Comparison of ENCODE assay signal across 14 mouse cellular contexts in the genomic region with DNA sequence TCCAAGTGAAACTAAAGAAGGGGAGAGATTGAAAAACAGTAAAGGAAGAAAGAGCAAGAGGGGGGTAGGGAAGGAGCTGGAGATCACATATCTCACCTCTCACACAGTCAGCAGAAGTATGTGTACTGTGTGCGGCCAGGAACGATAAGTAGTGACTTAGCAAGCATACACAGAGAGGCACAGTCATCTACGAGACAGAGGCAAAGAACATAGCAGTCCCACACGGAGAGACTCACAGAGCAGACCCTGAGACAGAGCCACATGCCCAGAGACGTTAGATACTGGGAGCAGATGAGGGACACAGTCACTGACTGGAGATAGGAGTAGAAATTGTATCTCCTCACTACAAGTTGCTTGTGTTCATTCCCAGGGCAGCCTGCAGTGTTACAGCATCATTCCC. TPM values are rescaled to one million over a fixed set of nuclear protein-coding genes. Genes with fewer than 3 reads are reported as not detected.
A peak's percentile ranks its signal among the peaks of the same experiment; 100 is the strongest.
DNase-seq lines count a peak whose midpoint lies in the region; ATAC-seq lines count a peak whose summit lies in the region.
"Had no signal": no experiment of that assay in that cellular context is flagged by ENCODE, and none has a peak within 500 bp of the region (broad histone marks: within the 10 kb centered on the region; RNA-seq: fewer than 3 reads in every experiment).

No protein-coding gene starts in this region.

- 0 out of 2 replicates have a peak overlapping the region, but pooled peaks have one; percentile 9 for H3K27ac ChIP-seq in heart, embryonic 12.5 days (ENCODE audit: poor library complexity, severe bottlenecking)
- peak overlapping the region; percentile 5; the same call in 1 of the 2 replicates for H3K27ac ChIP-seq in stomach, embryonic 15.5 days
- no peak overlapping the region for H3K27ac ChIP-seq in hindbrain, embryonic 11.5 days (ENCODE audit: low read depth, low read length)
- H3K27ac ChIP-seq: left cerebral cortex, adult 2 months; midbrain, embryonic 13.5 days had no signal

- no peak overlapping the region for H3K4me2 ChIP-seq in heart, embryonic 12.5 days
- no peak overlapping the region for H3K4me2 ChIP-seq in stomach, embryonic 15.5 days
- no peak overlapping the region for H3K4me2 ChIP-seq in hindbrain, embryonic 11.5 days (replicated peaks; ENCODE audit: low read depth, low read length)
- H3K4me2 ChIP-seq: midbrain, embryonic 13.5 days had no signal

- peak; percentile 89 for ATAC-seq in heart, embryonic 12.5 days (ENCODE audit: insufficient number of reproducible peaks, low FRiP score)
- ATAC-seq in megakaryocyte, adult 5-6 weeks (ENCODE audit: poor library complexity, severe bottlenecking): no peak
- peak; percentile 90 for ATAC-seq in stomach, embryonic 15.5 days (ENCODE audit: insufficient read depth, low FRiP score, low read depth)
- no peak for ATAC-seq in hindbrain, embryonic 11.5 days (ENCODE audit: low FRiP score)
- ATAC-seq: inflammation-experienced regulatory T-cells, adult 6 months; midbrain, embryonic 13.5 days had no signal

- no peak overlapping the region for H3K4me3 ChIP-seq in heart, embryonic 12.5 days
- H3K4me3 ChIP-seq in megakaryocyte, embryonic 14.5 days (replicated peaks): peak overlapping the region; percentile 91
- H3K4me3 ChIP-seq in stomach, embryonic 15.5 days (replicated peaks): no peak overlapping the region
- no peak overlapping the region for H3K4me3 ChIP-seq in hindbrain, embryonic 11.5 days (ENCODE audit: low read depth, low read length)
- H3K4me3 ChIP-seq: left cerebral cortex, adult 2 months; midbrain, embryonic 13.5 days had no signal

- peaks cover 37% of the 10 kb centered on the region for H3K4me1 ChIP-seq in heart, embryonic 12.5 days (replicated peaks)
- peaks cover 95% of the 10 kb centered on the region for H3K4me1 ChIP-seq in megakaryocyte, embryonic 14.5 days
- H3K4me1 ChIP-seq in stomach, embryonic 15.5 days: no peaks in the 10 kb centered on the region
- no peaks in the 10 kb centered on the region; the same call in none of the 2 replicates for H3K4me1 ChIP-seq in hindbrain, embryonic 11.5 days (replicated peaks; ENCODE audit: control insufficient read depth, insufficient read depth, low read length)

- no peaks in the 10 kb centered on the region for H3K27me3 ChIP-seq in heart, embryonic 12.5 days (replicated peaks)
- no peaks in the 10 kb centered on the region for H3K27me3 ChIP-seq in megakaryocyte, embryonic 14.5 days (replicated peaks)
- no peaks in the 10 kb centered on the region for H3K27me3 ChIP-seq in stomach, embryonic 15.5 days (replicated peaks)
- no peaks in the 10 kb centered on the region for H3K27me3 ChIP-seq in hindbrain, embryonic 11.5 days (ENCODE audit: control insufficient read depth, insufficient read depth, low read length)
- H3K27me3 ChIP-seq: midbrain, embryonic 13.5 days had no signal

- no peak for DNase-seq in heart, adult 11 months
- peak; percentile 79 for DNase-seq in liver
- DNase-seq in hindbrain, embryonic 11.5 days (ENCODE audit: low spot score): no peak
- DNase-seq in left cerebral cortex, adult 18-20 months (ENCODE audit: low spot score in 2 of 2): no peak
- DNase-seq: cerebellum, adult 11-12 months; embryo, embryonic 11 days; thymus, postnatal 25 days had no signal

- H3K9ac ChIP-seq in heart, embryonic 12.5 days: no peak overlapping the region
- H3K9ac ChIP-seq in stomach, embryonic 15.5 days: no peak overlapping the region
- H3K9ac ChIP-seq in hindbrain, embryonic 11.5 days (ENCODE audit: low read depth, low read length): no peak overlapping the region
- H3K9ac ChIP-seq: midbrain, embryonic 13.5 days had no signal

- H3K9me3 ChIP-seq in heart, embryonic 12.5 days (replicated peaks): no peaks in the 10 kb centered on the region
- H3K9me3 ChIP-seq in megakaryocyte, embryonic 14.5 days: no peaks in the 10 kb centered on the region
- no peaks in the 10 kb centered on the region for H3K9me3 ChIP-seq in stomach, embryonic 15.5 days
- no peaks in the 10 kb centered on the region for H3K9me3 ChIP-seq in hindbrain, embryonic 11.5 days (ENCODE audit: control insufficient read depth, low read length)
- H3K9me3 ChIP-seq: midbrain, embryonic 13.5 days had no signal

- 0 out of 2 replicates have a peak, but pooled peaks cover 8% of the 10 kb centered on the region for H3K36me3 ChIP-seq in heart, embryonic 12.5 days
- peaks cover 92% of the 10 kb centered on the region for H3K36me3 ChIP-seq in megakaryocyte, embryonic 14.5 days (replicated peaks; ENCODE audit: low read length)
- H3K36me3 ChIP-seq in stomach, embryonic 15.5 days: no peaks in the 10 kb centered on the region
- no peaks in the 10 kb centered on the region for H3K36me3 ChIP-seq in hindbrain, embryonic 11.5 days (ENCODE audit: control insufficient read depth, insufficient read depth, low read length)
- H3K36me3 ChIP-seq: midbrain, embryonic 13.5 days had no signal

- 51% methylated on average over 5 of the region's 5 CpGs for WGBS in heart, embryonic 12.5 days
- WGBS in stomach, embryonic 15.5 days: 57% methylated on average over 5 of the region's 5 CpGs
- 78% methylated on average over 5 of the region's 5 CpGs for WGBS in hindbrain, embryonic 11.5 days

RNA-seq across cellular contexts. Expression of a gene that starts 9.1 kb away (rescaled TPM):
- 14.8 and 15.1 TPM in 2 replicates for polyA plus RNA-seq in heart, embryonic 12.5 days (2016; fragmentation: Nextera tagmentation; extraction: Ambion mirVana)
- 8.0 and 32.0 TPM in 2 replicates for polyA plus RNA-seq in megakaryocyte, embryonic 14.5 days (2012; ENCODE audit: insufficient read depth, low replicate concordance)
- 74.2 and 74.8 TPM in 2 replicates for total RNA-seq in megakaryocyte, adult 5-6 weeks (2015)
- total RNA-seq in megakaryocyte, adult 5-6 weeks (2017): 95.7 and 112 TPM in 2 replicates
- polyA plus RNA-seq in stomach, embryonic 15.5 days (2015; fragmentation: Nextera tagmentation; extraction: Ambion mirVana): 14.5 and 17.0 TPM in 2 replicates
- 2.6 and 3.7 TPM in 2 replicates for polyA plus RNA-seq in hindbrain, embryonic 11.5 days (2014; fragmentation: Nextera tagmentation; extraction: Ambion mirVana)
- total RNA-seq in left cerebral cortex, adult 18-20 months (2021): 1 to 10 TPM; 3.5 to 4.5 TPM

RNA-seq across cellular contexts. Expression of a gene that starts 53.9 kb away (rescaled TPM):
- polyA plus RNA-seq in heart, embryonic 12.5 days (2016; fragmentation: Nextera tagmentation; extraction: Ambion mirVana): 86.3 and 92.0 TPM in 2 replicates
- polyA plus RNA-seq in megakaryocyte, embryonic 14.5 days (2012; ENCODE audit: insufficient read depth, low replicate concordance): 5.9 and 25.2 TPM in 2 replicates
- total RNA-seq in megakaryocyte, adult 5-6 weeks (2015): 107 and 129 TPM in 2 replicates
- 102 and 112 TPM in 2 replicates for total RNA-seq in megakaryocyte, adult 5-6 weeks (2017)
- 107 and 111 TPM in 2 replicates for polyA plus RNA-seq in stomach, embryonic 15.5 days (2015; fragmentation: Nextera tagmentation; extraction: Ambion mirVana)
- 96.9 and 103 TPM in 2 replicates for polyA plus RNA-seq in hindbrain, embryonic 11.5 days (2014; fragmentation: Nextera tagmentation; extraction: Ambion mirVana)
- 10 to 100 TPM; 74.2 to 75.0 TPM for total RNA-seq in left cerebral cortex, adult 18-20 months (2021)

Comparison
In these comparisons a context has a peak if more than half of its experiments do, and no peak if none do; other contexts are left out.
1. ATAC-seq: peak in heart, embryonic 12.5 days (single experiment) and stomach, embryonic 15.5 days (single experiment); none in megakaryocyte, adult 5-6 weeks (single experiment) and hindbrain, embryonic 11.5 days (single experiment).